Mouse (Mus musculus) heart, postnatal 0 days (tissue): ENCODE results near the gene Scrn1. TPM values are rescaled to one million over a fixed set of nuclear protein-coding genes. Genes with fewer than 3 reads are reported as not detected.

Source experiments
- ATAC-seq: fragments of 200-750 bp; cut with Nextera tagmentation; 2 replicates; pipeline ENCODE4 v1.8.0; 2017; ENCODE audit warnings: low read depth, moderate number of reproducible peaks, moderate library complexity; ENCODE audit not compliant: insufficient read depth
- DNase-seq: peaks from one replicate; pipeline ENCODE4 v3.0.0-alpha.2; 2016; ENCODE audit warnings: low spot score
- H3K27ac ChIP-seq: fragments of 300-500 bp; sonication (generic); 2 replicates; pipeline ENCODE4 v1.5.1; 2014; ENCODE audit warnings: low read depth, mild to moderate bottlenecking
- H3K27me3 ChIP-seq: fragments of 300-500 bp; sonication (generic); 2 replicates; pipeline ENCODE4 v1.6.1; 2014; ENCODE audit warnings: low read length, mixed read lengths; ENCODE audit not compliant: control insufficient read depth, insufficient read depth
- H3K36me3 ChIP-seq: fragments of 300-500 bp; sonication (generic); replicated peaks from 2 replicates; pipeline ENCODE4 v1.6.1; 2014; ENCODE audit warnings: low read length, mixed read lengths; ENCODE audit not compliant: control insufficient read depth, insufficient read depth
- H3K4me1 ChIP-seq: fragments of 300-500 bp; sonication (generic); 2 replicates; pipeline ENCODE4 v1.6.1; 2014; ENCODE audit warnings: antibody characterized with exemption; ENCODE audit not compliant: control insufficient read depth, insufficient read depth
- H3K4me2 ChIP-seq: fragments of 300-500 bp; sonication (generic); 2 replicates; pipeline ENCODE4 v1.6.1; 2014; ENCODE audit warnings: low read depth, mild to moderate bottlenecking, low read length, moderate library complexity
- H3K4me3 ChIP-seq: fragments of 300-500 bp; sonication (generic); 2 replicates; pipeline ENCODE4 v1.5.1; 2014; ENCODE audit warnings: low read depth, low read length
- H3K9ac ChIP-seq: fragments of 300-500 bp; sonication (generic); replicated peaks from 2 replicates; pipeline ENCODE4 v1.6.1; 2014; ENCODE audit warnings: low read depth, low read length, mixed read lengths
- H3K9me3 ChIP-seq: fragments of 300-500 bp; sonication (generic); replicated peaks from 2 replicates; pipeline ENCODE4 v1.6.1; 2016; ENCODE audit warnings: low read length; ENCODE audit not compliant: control insufficient read depth
- CTCF ChIP-seq: IDR thresholded peaks from 2 replicates; pipeline ENCODE4 v1.5.1; 2016; ENCODE audit warnings: antibody characterized with exemption, control low read depth, low read depth
- EP300 ChIP-seq: IDR thresholded peaks from 2 replicates; pipeline ENCODE4 v1.6.1; 2016; ENCODE audit warnings: antibody characterized with exemption, low read depth
- WGBS: fragments of 180-500 bp; shearing (Covaris S2); extraction: QIAGEN DNeasy Blood & Tissue Kit; methylation state at CpG from one replicate; pipeline ENCODE4 v1.1.7; 2014; 5-methylcytosine and 5-hydroxymethylcytosine counted together
- polyA plus RNA-seq: library from polyadenylated mRNA; unstranded; fragments of >200 nt; fragmentation: Nextera tagmentation; extraction: Ambion mirVana; gene quantifications from 2 replicates; pipeline ENCODE4 v1.2.1, GENCODE M21; 2015
- total RNA-seq: library from RNA; depleted of rRNA; stranded (reverse); fragments of >200 nt; gene quantifications from 2 replicates; pipeline ENCODE4 v1.2.3, GENCODE M21; 2014; ENCODE audit warnings: low replicate concordance

The Scrn1 gene
- total and polyA plus RNA-seq, 2 experiments from 2014 or later, result 8.3 to 14.5 TPM

- DNase-seq, result peak; percentile 59
- Histone ChIP-seq H3K27me3 (no peaks in the 10 kb centered on the region), H3K4me2 (no peak overlapping the region), H3K9ac (no peak overlapping the region), H3K36me3 (peaks cover 35% of the 10 kb centered on the region), H3K4me1 (no peaks in the 10 kb centered on the region), H3K4me3 (no peak overlapping the region), H3K27ac (no peak overlapping the region), H3K9me3 (no peaks in the 10 kb centered on the region)
- 11% methylated on average over 2 of the region's 2 CpGs for WGBS
- ATAC-seq, result peak; percentile 60; the same call in 1 of the 2 replicates
- TF ChIP-seq CTCF (peak; percentile 79), EP300 (no peak)
These were observed 19.9 kb upstream of the Scrn1 start for GRCm38 (mm10) chr6:54586175-54586574.

- DNase-seq (no peak), ATAC-seq (no peak)
- H3K4me1 ChIP-seq, result no peaks in the 10 kb centered on the region
- H3K27ac ChIP-seq, result no peak overlapping the region
- H3K9ac ChIP-seq, result no peak overlapping the region
- 0 out of 2 replicates have a peak, but pooled peaks cover 8% of the 10 kb centered on the region for H3K36me3 ChIP-seq
- no peak overlapping the region for H3K4me2 ChIP-seq
- TF ChIP-seq EP300 (no peak), CTCF (no peak)
- H3K9me3 ChIP-seq, result no peaks in the 10 kb centered on the region
- H3K4me3 ChIP-seq, result no peak overlapping the region
- no peaks in the 10 kb centered on the region for H3K27me3 ChIP-seq
- 33% methylated on average over 6 of the region's 6 CpGs for WGBS
These were observed 7.1 kb upstream of the Scrn1 start for GRCm38 (mm10) chr6:54573218-54573955.

GRCm38 (mm10) chr6:54569776-54570175 is 3.5 kb upstream of the Scrn1 start:
- Histone ChIP-seq H3K27ac (no peak overlapping the region), H3K4me2 (no peak overlapping the region), H3K27me3 (0 out of 2 replicates have a peak, but pooled peaks cover 7% of the 10 kb centered on the region), H3K4me1 (no peaks in the 10 kb centered on the region), H3K9me3 (no peaks in the 10 kb centered on the region), H3K4me3 (no peak overlapping the region), H3K9ac (no peak overlapping the region), H3K36me3 (no peaks in the 10 kb centered on the region)
- DNase-seq (no peak), ATAC-seq (no peak)
- TF ChIP-seq EP300, result no peak
- no peak for TF ChIP-seq CTCF
- WGBS, result 44% methylated on average over 7 of the region's 7 CpGs

GRCm38 (mm10) chr6:54566546-54566919 is 244 bp upstream of the Scrn1 start:
- 0 out of 2 replicates have a peak, but pooled peaks cover 12% of the 10 kb centered on the region for H3K27me3 ChIP-seq
- peak overlapping the region; percentile 44; the same call in 1 of the 2 replicates for H3K9ac ChIP-seq
- no peaks in the 10 kb centered on the region for H3K9me3 ChIP-seq
- TF ChIP-seq EP300 (no peak), CTCF (no peak)
- 15% methylated on average over 6 of the region's 6 CpGs for WGBS
- ATAC-seq (no peak), DNase-seq (no peak)
- H3K36me3 ChIP-seq, result no peaks in the 10 kb centered on the region
- H3K4me2 ChIP-seq, result peak overlapping the region; percentile 86
- no peaks in the 10 kb centered on the region for H3K4me1 ChIP-seq
- no peak overlapping the region for H3K27ac ChIP-seq
- peak overlapping the region; percentile 58 for H3K4me3 ChIP-seq

DNA sequence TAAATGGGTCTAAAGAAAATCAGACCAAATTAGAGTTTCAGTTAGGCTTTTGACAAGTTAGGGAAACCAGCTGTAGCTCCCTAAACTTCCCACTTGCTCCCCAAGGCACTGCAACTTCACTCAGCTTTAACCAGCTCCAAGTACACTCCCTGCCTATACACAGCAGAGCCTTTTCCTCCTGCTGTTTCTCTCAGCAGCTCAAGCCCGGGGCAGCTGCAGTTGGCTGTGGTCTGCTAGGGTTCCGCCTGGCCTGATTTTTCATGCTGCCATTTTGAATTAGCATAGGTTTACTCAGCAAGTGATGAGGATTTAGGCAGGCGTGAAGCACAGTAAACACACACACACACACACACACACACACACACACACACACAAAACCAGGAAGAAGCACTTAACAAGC is 1.3 kb downstream of the Scrn1 start:
- Histone ChIP-seq H3K9me3 (no peaks in the 10 kb centered on the region), H3K36me3 (no peaks in the 10 kb centered on the region), H3K27me3 (0 out of 2 replicates have a peak, but pooled peaks cover 12% of the 10 kb centered on the region), H3K4me3 (no peak overlapping the region), H3K4me2 (0 out of 2 replicates have a peak overlapping the region, but pooled peaks have one; percentile 86), H3K9ac (no peak overlapping the region), H3K4me1 (no peaks in the 10 kb centered on the region), H3K27ac (no peak overlapping the region)
- TF ChIP-seq CTCF, result no peak
- no peak for TF ChIP-seq EP300
- no peak for DNase-seq
- 76% methylated on average over 3 of the region's 3 CpGs for WGBS
- ATAC-seq, result peak; percentile 40; the same call in 1 of the 2 replicates
